Mouse (Mus musculus) midbrain, postnatal 0 days (tissue): Measurements from ENCODE around the gene Olfr615. TPM values are rescaled to one million over a fixed set of nuclear protein-coding genes. Genes with fewer than 3 reads are reported as not detected.
"Not testable (repeated sequence)": the region's sequence is repeated elsewhere in the genome, so short reads cannot be mapped to it uniquely, and the experiment has no call there.

Experiments used
- ATAC-seq: fragments of 200-750 bp; cut with Nextera tagmentation; 2 replicates; pipeline ENCODE4 v1.8.0; 2017; ENCODE audit warnings: moderate number of reproducible peaks, mild to moderate bottlenecking, moderate TSS enrichment, moderate library complexity; ENCODE audit not compliant: low FRiP score
- DNase-seq: peaks from one replicate; pipeline ENCODE4 v3.0.0-alpha.2; 2015; ENCODE audit warnings: low spot score
- H3K27ac ChIP-seq: fragments of 300-500 bp; sonication (generic); 2 replicates; pipeline ENCODE4 v1.5.1; 2014; ENCODE audit warnings: low read depth, mild to moderate bottlenecking, low read length, mixed read lengths
- H3K27me3 ChIP-seq: fragments of 300-500 bp; sonication (generic); 2 replicates; pipeline ENCODE4 v1.6.1; 2014; ENCODE audit warnings: low read length, control low read depth, mixed read lengths; ENCODE audit not compliant: insufficient read depth
- H3K36me3 ChIP-seq: fragments of 300-500 bp; sonication (generic); 2 replicates; pipeline ENCODE4 v1.6.1; 2014; ENCODE audit warnings: low read length, control low read depth, mixed read lengths; ENCODE audit not compliant: insufficient read depth
- H3K4me1 ChIP-seq: fragments of 300-500 bp; sonication (generic); 2 replicates; pipeline ENCODE4 v1.6.1; 2014; ENCODE audit warnings: mild to moderate bottlenecking, control low read depth, antibody characterized with exemption, low read length, mixed read lengths; ENCODE audit not compliant: insufficient read depth
- H3K4me2 ChIP-seq: fragments of 300-500 bp; sonication (generic); 2 replicates; pipeline ENCODE4 v1.6.1; 2014; ENCODE audit warnings: low read depth, mild to moderate bottlenecking, low read length, mixed read lengths; ENCODE audit not compliant: poor library complexity, severe bottlenecking
- H3K4me3 ChIP-seq: fragments of 300-500 bp; sonication (generic); 2 replicates; pipeline ENCODE4 v1.5.1; 2014; ENCODE audit warnings: low read depth, mild to moderate bottlenecking, low read length, moderate library complexity
- H3K9ac ChIP-seq: fragments of 300-500 bp; sonication (generic); replicated peaks from 2 replicates; pipeline ENCODE4 v1.6.1; 2014; ENCODE audit warnings: mild to moderate bottlenecking, low read length, moderate library complexity, mixed read lengths; ENCODE audit not compliant: poor library complexity, severe bottlenecking
- H3K9me3 ChIP-seq: fragments of 300-500 bp; sonication (generic); 2 replicates; pipeline ENCODE4 v1.6.1; 2016; ENCODE audit warnings: low read length, control low read depth
- CTCF ChIP-seq: IDR thresholded peaks from 2 replicates; pipeline ENCODE4 v1.5.1; 2016; ENCODE audit warnings: antibody characterized with exemption, mild to moderate bottlenecking
- WGBS: fragments of 180-500 bp; shearing (Covaris S2); extraction: QIAGEN DNeasy Blood & Tissue Kit; methylation state at CpG from one replicate; pipeline ENCODE4 v1.1.7; 2014; 5-methylcytosine and 5-hydroxymethylcytosine counted together
- polyA plus RNA-seq: library from polyadenylated mRNA; unstranded; fragments of >200 nt; fragmentation: Nextera tagmentation; extraction: Ambion mirVana; gene quantifications from 2 replicates; pipeline ENCODE4 v1.2.1, GENCODE M21; 2015
- total RNA-seq: library from RNA; depleted of rRNA; stranded (reverse); fragments of >200 nt; gene quantifications from 2 replicates; pipeline ENCODE4 v1.2.3, GENCODE M21; 2014; rRNA removed

The Olfr615 gene
- total RNA-seq (not detected in 2 replicates), polyA plus RNA-seq (not detected in 2 replicates)

DNA sequence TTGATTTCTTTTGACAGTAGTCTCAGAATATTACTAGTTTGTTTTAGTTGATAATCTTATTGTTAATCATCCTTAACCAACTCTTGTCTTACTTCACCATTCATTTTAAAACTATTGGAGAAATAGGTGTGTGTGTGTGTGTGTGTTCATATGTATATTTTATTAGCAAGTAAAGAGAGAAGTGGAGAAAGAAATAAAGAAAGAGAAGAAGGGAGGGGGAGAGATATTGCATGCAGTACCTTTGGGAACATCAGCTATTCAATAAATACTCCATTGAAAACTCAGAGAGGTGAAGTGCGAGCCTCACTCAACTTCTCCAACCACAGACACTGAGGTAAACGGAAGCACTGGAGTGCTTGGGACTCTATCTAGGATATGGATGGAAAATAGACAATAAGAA, at the start of gene Olfr615:
Gene Olfr615 (plus strand): TSS at position 301 of the 400 bp plus-strand sequence.
- no peaks in the 10 kb centered on the region for H3K4me1 ChIP-seq
- H3K4me3 ChIP-seq, result no peak within 1 kb of the TSS
- 90% methylated on average over 2 of the region's 2 CpGs for WGBS
- no peaks in the 10 kb centered on the region for H3K36me3 ChIP-seq
- no peaks in the 10 kb centered on the region for H3K9me3 ChIP-seq
- no peaks in the 10 kb centered on the region for H3K27me3 ChIP-seq
- DNase-seq, result no peak
- no peak for ATAC-seq
- H3K9ac ChIP-seq, result no peak within 1 kb of the TSS
- no peak within 1 kb of the TSS for H3K27ac ChIP-seq
- no peak for TF ChIP-seq CTCF
- H3K4me2 ChIP-seq, result no peak within 1 kb of the TSS

DNA sequence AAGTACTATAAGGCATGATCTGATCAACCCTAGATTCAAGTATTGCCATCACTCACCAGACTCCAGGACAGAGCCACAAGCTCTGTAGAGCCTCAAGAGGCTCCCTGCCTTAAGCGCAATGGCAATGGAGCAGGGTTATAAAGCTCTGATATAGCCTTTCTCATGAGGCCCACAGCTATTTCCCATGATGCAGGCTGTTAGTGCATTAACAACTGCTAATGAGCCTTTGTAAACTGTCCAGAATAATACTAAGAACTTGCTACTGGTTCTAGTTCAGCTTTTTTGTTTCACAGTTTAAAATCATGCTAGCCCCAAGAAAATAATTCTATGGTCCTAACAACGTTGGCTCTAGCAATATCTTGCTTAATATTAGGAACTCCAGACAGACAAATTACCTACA, 43.9 kb upstream of the Olfr615 start, which contains the start of gene Olfr610:
Gene Olfr610 (minus strand): TSS at position 101 of the 400 bp plus-strand sequence.
- no peak for DNase-seq
- Histone ChIP-seq H3K9ac (no peak within 1 kb of the TSS), H3K27ac (no peak within 1 kb of the TSS), H3K36me3 (no peaks in the 10 kb centered on the region), H3K9me3 (no peaks in the 10 kb centered on the region), H3K27me3 (no peaks in the 10 kb centered on the region), H3K4me1 (no peaks in the 10 kb centered on the region), H3K4me3 (no peak within 1 kb of the TSS), H3K4me2 (no peak within 1 kb of the TSS)
- no peak for ATAC-seq
- no peak for TF ChIP-seq CTCF
- 93% methylated on average over 2 of the region's 2 CpGs for WGBS

DNA sequence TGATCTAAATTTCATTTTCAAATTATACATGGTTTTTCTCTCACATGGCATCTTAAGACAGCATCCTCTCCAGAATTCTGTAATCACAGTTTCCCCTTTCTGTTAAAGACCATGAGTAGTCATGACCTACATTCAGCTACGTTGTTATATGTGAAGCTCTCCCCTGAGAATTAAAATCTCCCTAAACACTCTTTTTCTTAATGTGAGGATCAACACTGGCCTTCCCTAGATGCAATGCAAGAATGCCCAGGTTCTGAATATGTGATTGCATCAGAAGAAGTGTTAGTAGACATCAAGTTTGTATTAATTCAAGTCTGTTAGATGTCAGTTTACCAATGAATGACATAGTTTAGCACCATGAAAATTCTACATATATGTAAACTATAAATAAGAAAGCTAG, 35.1 kb upstream of the Olfr615 start, which contains the start of gene Olfr611:
Gene Olfr611 (minus strand): TSS at position 101 of the 400 bp plus-strand sequence.
- H3K9me3 ChIP-seq, H3K36me3 ChIP-seq, H3K27me3 ChIP-seq, ATAC-seq, DNase-seq, H3K4me3 ChIP-seq, H3K4me1 ChIP-seq, H3K9ac ChIP-seq, H3K27ac ChIP-seq, H3K4me2 ChIP-seq: not testable (repeated sequence)
- 65% methylated on average over 1 of the region's 1 CpGs for WGBS

DNA sequence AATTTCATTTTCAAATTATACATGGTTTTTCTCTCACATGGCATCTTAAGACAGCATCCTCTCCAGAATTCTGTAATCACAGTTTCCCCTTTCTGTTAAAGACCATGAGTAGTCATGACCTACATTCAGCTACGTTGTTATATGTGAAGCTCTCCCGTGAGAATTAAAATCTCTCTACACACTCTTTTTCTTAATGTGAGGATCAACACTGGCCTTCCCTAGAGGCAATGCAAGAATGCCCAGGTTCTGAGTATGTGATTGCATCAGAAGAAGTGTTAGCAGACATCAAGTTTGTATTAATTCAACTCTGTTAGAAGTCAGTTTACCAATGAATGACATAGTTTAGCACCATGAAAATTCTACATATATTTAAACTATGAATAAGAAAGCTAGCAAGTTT, 13.3 kb upstream of the Olfr615 start, which contains the start of gene Olfr612:
Gene Olfr612 (minus strand): TSS at position 101 of the 400 bp plus-strand sequence.
- WGBS, result 71% methylated on average over 2 of the region's 2 CpGs
- H3K27ac ChIP-seq, H3K27me3 ChIP-seq, ATAC-seq, H3K9ac ChIP-seq, H3K4me1 ChIP-seq, H3K4me2 ChIP-seq, H3K36me3 ChIP-seq, DNase-seq, H3K9me3 ChIP-seq, H3K4me3 ChIP-seq: not testable (repeated sequence)

DNA sequence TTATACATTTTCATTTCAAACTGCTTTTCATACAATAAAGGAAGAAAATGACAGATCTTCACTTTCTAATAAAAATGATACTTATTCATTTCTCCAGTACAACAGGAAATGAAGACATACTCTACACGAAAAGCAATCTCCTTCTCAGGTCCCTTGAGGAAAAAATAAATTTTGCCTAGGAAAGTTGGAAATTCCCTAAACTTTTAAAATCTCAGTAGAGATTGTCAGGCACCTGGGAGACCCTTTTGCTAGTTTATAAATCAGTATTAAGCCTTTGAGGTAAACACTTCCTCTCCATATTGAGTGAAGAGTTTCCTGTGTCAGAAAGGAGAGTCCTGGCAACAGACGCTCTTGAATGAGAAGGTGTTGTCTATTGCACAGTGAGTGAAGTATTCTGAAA, 8.1 kb upstream of the Olfr615 start, which contains the start of gene Olfr613:
Gene Olfr613 (plus strand): TSS at position 301 of the 400 bp plus-strand sequence.
- Histone ChIP-seq H3K27ac (no peak within 1 kb of the TSS), H3K9me3 (no peaks in the 10 kb centered on the region), H3K27me3 (no peaks in the 10 kb centered on the region), H3K4me1 (no peaks in the 10 kb centered on the region), H3K9ac (no peak within 1 kb of the TSS), H3K4me2 (no peak within 1 kb of the TSS), H3K36me3 (no peaks in the 10 kb centered on the region), H3K4me3 (no peak within 1 kb of the TSS)
- 82% methylated on average over 2 of the region's 2 CpGs for WGBS
- TF ChIP-seq CTCF, result no peak
- no peak for DNase-seq
- no peak for ATAC-seq

DNA sequence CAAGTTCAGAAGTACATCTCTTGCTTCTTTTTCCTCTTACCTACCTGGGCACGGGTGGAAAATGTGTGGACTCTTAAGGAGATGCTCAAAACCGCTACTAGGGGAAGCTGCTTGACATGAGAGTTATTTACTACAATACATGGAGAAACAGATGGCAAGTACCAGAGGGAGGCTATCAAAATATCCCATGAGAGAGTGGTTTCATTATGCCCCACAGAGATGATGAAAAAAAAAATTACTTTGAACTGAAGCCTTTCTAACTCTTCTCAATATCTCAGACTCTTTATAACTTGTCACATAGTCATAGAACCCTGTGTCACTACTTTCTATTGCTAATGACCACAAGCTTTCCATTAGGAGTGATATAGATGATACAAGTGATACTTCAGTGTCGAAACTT, 13.2 kb downstream of the Olfr615 start, which contains the start of gene Olfr616:
Gene Olfr616 (minus strand): TSS at position 101 of the 400 bp plus-strand sequence.
- Histone ChIP-seq H3K4me1 (no peaks in the 10 kb centered on the region), H3K27ac (no peak within 1 kb of the TSS), H3K36me3 (no peaks in the 10 kb centered on the region), H3K9me3 (no peaks in the 10 kb centered on the region), H3K27me3 (no peaks in the 10 kb centered on the region), H3K4me2 (no peak within 1 kb of the TSS), H3K9ac (no peak within 1 kb of the TSS), H3K4me3 (no peak within 1 kb of the TSS)
- DNase-seq (no peak), ATAC-seq (no peak)
- WGBS, result 83% methylated on average over 3 of the region's 3 CpGs
- TF ChIP-seq CTCF, result no peak
